Mouse (Mus musculus) 416B (cell line): ENCODE results near the gene Fmo4.

Experiments
- DNase-seq: peaks from one replicate; pipeline ENCODE4 v3.0.0; 2011; ENCODE audit warnings: low read depth

The Fmo4 gene

GRCm38 (mm10) chr1:162813836-162814156 is at the start of gene Fmo4:
Gene Fmo4 (minus strand): TSS chr1:162813972.
- DNase-seq = peak; percentile 11

- DNase-seq = no peak
These were observed 48.6 kb upstream of the Fmo4 start for GRCm38 (mm10) chr1:162862328-162862727.

GRCm38 (mm10) chr1:162859996-162860605 is 46.3 kb upstream of the Fmo4 start:
- DNase-seq = no peak

GRCm38 (mm10) chr1:162859545-162859976 is 45.8 kb upstream of the Fmo4 start:
- no peak for DNase-seq

GRCm38 (mm10) chr1:162858748-162859130 is 45.0 kb upstream of the Fmo4 start:
- no peak for DNase-seq

GRCm38 (mm10) chr1:162857766-162858747 is 44.3 kb upstream of the Fmo4 start:
- no peak for DNase-seq

- DNase-seq = no peak
These were observed 40.2 kb upstream of the Fmo4 start for GRCm38 (mm10) chr1:162853812-162854482.

- DNase-seq = peak; percentile 7
These were observed 33.8 kb upstream of the Fmo4 start for GRCm38 (mm10) chr1:162847554-162847953.

GRCm38 (mm10) chr1:162840211-162840610 is 26.4 kb upstream of the Fmo4 start:
- peak; percentile 40 for DNase-seq

GRCm38 (mm10) chr1:162838976-162839375 is 25.2 kb upstream of the Fmo4 start:
- DNase-seq = no peak

- no peak for DNase-seq
These were observed 20.6 kb upstream of the Fmo4 start for GRCm38 (mm10) chr1:162834342-162834741.

GRCm38 (mm10) chr1:162832574-162832953 is 18.8 kb upstream of the Fmo4 start:
- no peak for DNase-seq

GRCm38 (mm10) chr1:162831838-162832573 is 18.2 kb upstream of the Fmo4 start:
- DNase-seq = no peak

- no peak for DNase-seq
These were observed 5.5 kb upstream of the Fmo4 start for GRCm38 (mm10) chr1:162819280-162819679.

GRCm38 (mm10) chr1:162815381-162816127 is 1.8 kb upstream of the Fmo4 start:
- no peak for DNase-seq

- no peak for DNase-seq
These were observed 1.2 kb upstream of the Fmo4 start for GRCm38 (mm10) chr1:162814932-162815331.

- no peak for DNase-seq
These were observed 483 bp downstream of the Fmo4 start for GRCm38 (mm10) chr1:162813143-162813835.

- DNase-seq = no peak
These were observed 5.2 kb downstream of the Fmo4 start for GRCm38 (mm10) chr1:162808541-162808940.

- no peak for DNase-seq
These were observed 6.3 kb downstream of the Fmo4 start for GRCm38 (mm10) chr1:162807441-162807840.

GRCm38 (mm10) chr1:162805011-162805410 is 8.8 kb downstream of the Fmo4 start:
- DNase-seq = no peak

GRCm38 (mm10) chr1:162796441-162796840 is 17.3 kb downstream of the Fmo4 start:
- no peak for DNase-seq
